Mouse (Mus musculus): ENCODE results near the gene Cul5.

Gene Cul5

GRCm38 (mm10) chr9:53607192-53607591 is 62.6 kb downstream of the Cul5 start:
- DNase-seq (ENCODE audit: low spot score in 2 of 2): no peak

DNA sequence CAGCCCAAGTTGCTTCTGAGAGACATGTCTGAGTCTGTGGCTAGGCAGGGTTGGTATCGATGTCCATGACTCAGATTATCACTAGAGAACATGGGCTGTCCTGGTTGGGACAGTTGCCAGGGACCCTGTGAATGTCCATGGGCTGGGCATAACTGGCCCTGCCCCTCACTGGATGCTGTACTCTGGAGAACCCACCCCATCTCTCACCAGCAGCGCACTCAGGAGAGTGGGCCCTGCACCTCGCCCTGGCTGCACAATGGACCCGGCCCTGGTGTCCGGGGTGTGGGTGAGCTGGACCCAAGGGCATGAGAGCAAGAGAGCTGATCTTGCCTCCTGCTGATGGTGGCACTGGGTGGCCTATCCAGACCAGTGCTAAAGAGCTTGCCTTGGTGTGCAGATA is 64.9 kb downstream of the Cul5 start:
- DNase-seq (ENCODE audit: low spot score in 2 of 2): no peak

DNA sequence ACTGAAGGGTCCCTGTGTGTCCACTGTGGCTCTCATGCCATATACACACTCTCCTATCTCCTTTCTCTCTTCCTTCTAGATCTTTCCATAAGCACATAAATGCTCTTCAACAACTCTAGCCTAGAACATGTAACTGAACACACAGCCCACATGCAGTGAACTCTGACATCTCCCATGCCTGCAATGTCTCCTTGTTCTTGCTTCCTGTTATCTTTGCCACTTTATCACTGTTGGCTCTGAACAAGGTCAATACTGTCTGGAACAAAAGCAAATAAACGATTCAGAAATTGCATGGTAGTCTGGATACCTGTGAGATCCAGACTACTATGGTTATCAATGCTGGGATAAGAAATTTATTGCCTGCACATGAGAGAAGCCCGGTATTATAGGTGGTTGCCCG is 66.0 kb downstream of the Cul5 start:
- DNase-seq (ENCODE audit: low spot score in 2 of 2): no peak

DNA sequence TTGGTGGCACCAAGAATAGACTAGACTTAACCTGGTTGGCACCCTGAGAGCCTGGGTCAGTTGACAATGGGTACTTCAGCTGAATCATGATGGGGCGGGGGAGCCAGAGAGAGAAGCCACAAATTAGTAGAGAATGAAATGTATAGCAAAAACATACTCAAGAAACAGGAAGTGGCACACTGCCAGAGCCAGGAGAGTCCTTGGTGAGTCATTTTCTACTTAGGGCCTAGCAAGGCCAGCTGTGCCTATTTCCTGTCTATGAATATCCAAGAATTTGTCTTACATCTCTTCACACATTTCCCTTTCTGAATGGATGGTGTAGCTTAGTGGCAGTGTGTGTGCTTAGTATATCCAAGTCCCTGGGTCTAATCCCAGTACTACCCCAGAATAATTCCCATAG is 66.4 kb downstream of the Cul5 start:
- peak; percentile 39 to 47 for DNase-seq (ENCODE audit: low spot score in 2 of 2)

DNA sequence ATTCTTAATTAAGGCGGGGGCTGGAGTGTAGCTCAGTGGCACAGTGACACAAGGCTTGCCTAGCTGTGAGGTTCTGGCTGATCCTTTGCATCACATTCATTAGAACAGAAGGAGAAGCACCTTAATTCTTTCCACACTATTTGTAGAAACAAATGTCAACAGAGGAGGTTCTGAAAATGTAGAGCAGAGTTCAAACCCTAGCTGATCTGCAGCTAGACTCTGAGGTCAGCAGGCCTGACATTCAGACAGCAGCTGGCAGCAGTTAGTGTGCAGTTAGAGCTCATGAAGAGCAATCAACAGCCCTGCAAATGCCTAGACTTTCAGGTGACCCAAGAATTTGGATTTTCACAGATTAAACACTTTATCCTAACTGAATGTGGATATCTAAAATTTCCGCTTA is 68.3 kb downstream of the Cul5 start:
- no peak for DNase-seq (ENCODE audit: low spot score in 2 of 2)

DNA sequence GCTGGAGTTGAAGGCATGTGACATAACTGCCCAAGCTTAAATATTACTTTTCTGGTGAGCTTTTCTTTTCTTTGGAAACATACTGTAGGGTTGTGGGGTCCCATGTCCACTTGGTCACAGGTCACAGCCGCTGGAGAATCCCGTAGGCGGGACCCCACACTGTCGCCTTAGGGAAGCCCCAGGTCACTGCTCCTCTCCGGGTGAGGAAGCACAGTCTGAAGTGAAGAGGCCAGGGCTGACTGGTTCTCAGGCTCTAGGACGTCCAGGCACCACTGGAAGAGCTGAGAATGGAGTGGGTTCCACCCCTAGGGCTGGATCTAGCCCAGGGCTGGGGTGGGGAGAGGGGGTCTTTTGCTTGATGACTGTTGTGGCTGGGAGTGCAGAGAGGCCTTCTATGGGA is 71.2 kb downstream of the Cul5 start:
- DNase-seq (ENCODE audit: low spot score in 2 of 2): no peak

- no peak for DNase-seq (ENCODE audit: low spot score in 2 of 2)
These were observed 72.7 kb downstream of the Cul5 start for GRCm38 (mm10) chr9:53596971-53597600.

DNA sequence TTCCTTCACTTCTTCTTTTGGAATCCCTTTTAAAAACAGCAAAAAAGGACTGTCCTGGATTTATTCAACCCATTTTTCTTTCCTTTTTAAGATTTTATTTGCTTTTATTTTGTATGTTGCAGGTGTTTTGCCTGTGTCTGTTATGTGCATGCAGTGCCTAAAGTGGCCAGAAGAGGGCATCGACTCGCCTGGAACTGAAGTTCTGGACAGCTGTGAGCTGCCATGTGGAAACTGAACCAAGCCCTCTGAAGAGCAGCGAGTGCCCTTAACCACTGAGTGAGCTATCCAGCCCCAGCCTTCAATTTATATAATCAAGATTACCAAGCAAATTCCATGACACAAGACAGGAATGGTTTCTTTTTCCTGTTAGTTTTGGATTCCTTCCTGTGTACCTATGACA is 75.0 kb downstream of the Cul5 start:
- DNase-seq (ENCODE audit: low spot score in 2 of 2): peak; percentile 56 to 69

GRCm38 (mm10) chr9:53581870-53582269 is 87.9 kb downstream of the Cul5 start:
- DNase-seq (ENCODE audit: low spot score in 2 of 2): no peak

DNA sequence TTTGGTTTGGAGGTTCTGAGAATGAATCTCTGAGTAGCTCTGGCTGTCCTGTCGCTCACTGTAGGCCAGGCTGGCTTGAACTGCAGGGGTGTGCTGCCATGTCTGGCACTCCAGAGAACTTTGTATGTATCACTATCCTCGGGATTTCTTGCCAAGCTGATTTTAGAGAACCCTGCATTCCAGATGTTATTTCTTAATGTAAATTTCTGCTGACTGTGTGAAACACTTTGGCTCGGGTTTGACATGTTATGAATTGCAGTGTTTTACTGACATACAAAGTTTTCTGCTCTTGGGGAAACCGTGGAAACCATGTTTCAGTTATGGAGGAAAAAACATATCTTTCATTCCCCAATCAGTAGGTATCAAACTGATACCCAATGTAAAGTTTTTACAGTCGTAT is 94.1 kb downstream of the Cul5 start:
- DNase-seq (ENCODE audit: low spot score in 2 of 2): no peak

DNA sequence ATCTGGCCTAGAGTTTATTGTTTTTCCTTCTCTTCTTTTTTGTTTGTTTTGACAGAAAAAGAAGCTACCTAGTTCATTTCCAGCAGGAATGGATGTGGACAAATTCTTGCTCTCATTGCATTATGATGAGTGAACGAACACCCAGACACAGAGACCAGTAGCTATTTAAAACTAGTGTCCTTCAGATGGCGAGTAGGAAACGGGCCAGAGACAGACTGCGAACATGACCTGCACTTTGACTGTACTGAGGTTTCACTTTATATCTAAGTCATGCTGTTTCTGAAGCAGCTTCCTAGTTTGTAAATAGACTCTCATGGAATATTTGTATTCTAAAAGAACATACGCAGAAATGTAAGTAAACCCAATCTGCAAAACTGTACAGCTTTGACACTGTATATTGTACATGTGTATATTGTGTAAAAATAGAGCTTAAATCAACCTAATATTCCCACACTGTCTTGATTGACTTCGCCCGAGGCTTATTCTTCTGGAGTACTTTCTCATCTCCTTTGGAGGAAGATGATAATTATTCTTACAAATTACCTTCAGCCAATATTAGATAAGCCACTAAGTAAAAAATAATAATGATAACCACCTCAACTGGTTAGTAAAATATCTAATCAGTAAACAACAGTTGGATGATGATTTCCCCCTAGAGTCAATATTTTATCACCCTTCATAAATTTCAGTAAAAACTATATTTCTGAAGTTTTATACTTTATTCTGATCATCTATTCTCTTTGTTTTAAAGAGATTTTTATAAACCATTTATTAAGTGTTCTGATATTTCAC is 97.1 kb downstream of the Cul5 start:
- DNase-seq (ENCODE audit: low spot score in 2 of 2): no peak

DNA sequence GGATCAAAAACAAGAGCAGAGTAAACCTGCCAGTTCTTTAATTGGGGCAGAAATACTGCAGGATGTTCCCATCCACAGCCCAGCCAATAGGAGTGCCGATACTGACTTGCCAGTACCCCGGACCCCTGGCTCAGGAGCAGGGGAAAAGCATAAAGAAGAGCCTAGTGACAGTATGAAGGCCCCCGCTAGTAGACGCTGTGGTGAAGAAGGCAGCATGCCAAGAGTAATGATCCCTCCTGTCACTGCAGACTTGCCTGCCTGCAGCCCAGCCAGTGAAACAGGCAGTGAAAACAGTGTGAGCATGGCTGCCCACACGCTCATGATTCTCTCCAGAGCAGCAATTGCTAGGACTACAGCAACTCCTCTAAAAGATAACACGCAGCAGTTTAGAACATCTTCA is 99.2 kb downstream of the Cul5 start:
- DNase-seq (ENCODE audit: low spot score in 2 of 2): peak; percentile 30 to 44

Measured in right cerebral cortex, adult 2 months (tissue).